Mouse (Mus musculus) layer of hippocampus, postnatal 25 days (tissue): ENCODE data around the gene Zfyve27. TPM values are rescaled to one million over a fixed set of nuclear protein-coding genes. Genes with fewer than 3 reads are reported as not detected.

Experiments used
- DNase-seq, 2 experiments: peaks; one replicate each; pipeline ENCODE4 v3.0.0; 2022; ENCODE audit warnings: mixed read lengths in 2 of 2, low spot score in 1 of 2; ENCODE audit errors: extremely low spot score in 1 of 2
- total RNA-seq, 2 experiments: library from RNA; stranded (reverse); gene quantifications; 2 replicates each; pipeline ENCODE4 v1.2.3; 2021

Zfyve27 gene
- total RNA-seq, 2 experiments from 2014 or later = 82.6 to 99.8 TPM

DNA sequence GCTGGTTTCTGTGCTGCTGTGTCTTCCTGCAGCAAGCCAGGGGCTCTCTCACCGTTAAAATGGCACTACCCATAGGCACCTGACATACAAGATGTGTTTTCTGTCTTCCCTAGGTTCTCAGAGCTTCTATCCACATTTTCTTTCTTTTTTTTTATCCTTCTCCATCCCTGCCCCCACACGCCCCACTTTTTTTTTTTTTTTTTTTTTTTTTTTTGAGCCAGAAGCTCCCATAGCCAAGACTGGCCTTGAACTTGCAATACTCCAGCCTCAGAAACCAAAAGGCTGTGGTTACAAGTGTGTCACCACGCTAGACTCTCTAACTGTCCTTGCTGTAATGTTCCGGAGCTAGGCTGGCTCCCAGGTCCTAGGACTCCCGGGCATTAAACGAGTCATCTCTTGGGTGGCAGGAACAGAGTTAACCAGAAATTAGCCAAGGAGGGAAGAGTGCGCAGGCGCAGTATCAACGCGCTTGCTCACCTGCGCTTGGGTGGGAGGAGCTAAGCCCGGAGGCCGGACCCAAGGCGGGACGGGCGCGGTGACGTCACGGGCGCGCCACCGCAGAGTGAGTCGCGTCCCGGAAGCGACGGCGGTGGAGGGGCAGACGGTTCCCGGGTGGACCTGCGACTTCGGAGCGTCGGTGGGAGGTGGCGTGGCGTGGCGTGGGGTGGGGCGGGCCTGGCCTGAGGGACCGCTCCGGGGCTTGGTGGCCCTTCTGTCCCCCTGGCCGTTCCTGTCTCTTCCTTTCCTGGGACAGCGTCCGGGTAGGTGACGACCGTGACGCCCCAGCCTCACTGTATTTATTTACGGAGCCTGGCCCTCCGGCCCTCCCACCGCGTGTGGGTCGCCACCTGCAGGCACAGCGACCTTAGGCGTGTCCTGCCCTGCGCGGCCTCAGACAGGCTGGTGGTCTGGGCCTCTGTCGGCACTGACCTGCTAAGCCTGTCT, 6.5 kb downstream of the Zfyve27 start:
- peak; percentile 85 to 87 for DNase-seq

DNA sequence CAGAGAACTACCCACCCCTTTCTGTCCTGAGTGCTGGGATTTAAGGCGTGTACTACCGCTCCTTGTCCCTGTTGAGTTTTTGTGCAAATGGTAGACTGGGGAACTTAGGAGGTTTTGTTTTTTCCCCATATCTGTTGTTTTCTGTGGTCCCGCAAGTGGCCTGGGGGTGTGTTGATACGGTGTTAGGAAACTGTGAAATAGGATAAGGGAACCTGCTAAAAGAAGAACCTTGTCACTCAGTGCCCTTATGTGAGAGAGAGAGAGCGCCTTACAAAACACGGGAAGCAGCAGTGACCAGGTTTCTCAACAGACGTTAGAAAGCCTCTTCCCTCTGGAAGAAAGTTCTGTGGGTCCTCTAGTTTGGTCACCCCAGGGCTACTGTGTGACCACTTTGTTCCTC, 13.1 kb downstream of the Zfyve27 start:
- no peak for DNase-seq

DNA sequence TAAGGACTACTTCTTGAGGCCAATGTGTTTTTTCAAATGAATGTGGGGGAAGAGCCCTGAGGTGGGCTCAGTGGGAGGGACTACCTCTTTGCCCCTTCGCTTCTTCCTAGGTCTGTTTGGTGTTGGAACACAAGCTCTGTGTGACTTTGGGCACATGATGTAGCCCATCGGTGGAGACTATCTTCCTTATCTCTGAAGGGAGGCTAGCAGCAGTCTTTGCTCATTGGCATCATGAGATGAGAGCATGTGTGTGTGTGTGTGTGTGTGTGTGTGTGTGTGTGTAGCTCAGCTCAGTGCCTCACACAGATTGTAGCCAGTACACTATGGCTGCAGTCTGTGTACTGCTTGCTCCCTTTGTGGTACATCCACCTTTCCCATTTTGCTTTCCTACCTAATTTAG, 13.7 kb downstream of the Zfyve27 start:
- no peak for DNase-seq

DNA sequence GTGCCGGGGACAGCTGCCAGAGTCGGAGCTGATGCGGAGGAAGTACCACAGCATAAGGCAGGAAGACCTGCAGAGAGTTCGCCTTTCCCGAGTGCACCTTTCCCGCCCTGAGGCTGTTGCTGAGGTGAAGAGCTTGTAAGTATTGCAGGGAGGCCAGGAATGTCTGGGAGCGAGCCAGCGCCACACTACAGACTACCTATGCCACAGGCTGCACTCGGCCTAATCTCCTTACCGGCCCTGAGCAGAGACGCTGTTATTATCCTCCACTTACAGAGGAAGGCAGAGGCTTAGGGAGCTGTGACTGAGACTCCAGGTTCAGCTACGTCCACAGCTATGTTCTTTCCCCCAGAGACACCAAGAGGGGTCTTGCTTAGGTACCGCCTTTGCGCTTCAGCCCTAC, 15.6 kb downstream of the Zfyve27 start:
- no peak for DNase-seq

DNA sequence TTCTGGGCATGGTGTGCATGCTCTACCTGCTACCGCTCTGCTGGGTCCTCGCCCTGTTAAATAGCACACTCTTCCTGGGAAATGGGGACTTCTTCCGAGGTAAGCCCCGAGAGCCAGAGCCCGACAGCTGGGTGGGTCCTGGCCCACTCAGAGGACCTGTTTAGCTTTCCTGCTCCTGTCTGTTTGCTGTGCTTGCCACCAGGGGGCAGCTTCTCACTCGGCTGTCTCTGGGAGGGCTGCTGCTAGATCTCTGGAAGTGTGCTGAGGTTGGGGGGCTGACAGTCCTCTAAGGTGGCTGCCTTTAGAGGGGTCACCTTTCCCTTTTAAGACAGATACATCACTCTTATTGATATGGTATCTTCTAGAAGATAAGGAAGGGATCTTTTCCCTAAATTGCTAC, 18.9 kb downstream of the Zfyve27 start:
- DNase-seq = peak in 1 of 2 experiments; percentile 34

DNA sequence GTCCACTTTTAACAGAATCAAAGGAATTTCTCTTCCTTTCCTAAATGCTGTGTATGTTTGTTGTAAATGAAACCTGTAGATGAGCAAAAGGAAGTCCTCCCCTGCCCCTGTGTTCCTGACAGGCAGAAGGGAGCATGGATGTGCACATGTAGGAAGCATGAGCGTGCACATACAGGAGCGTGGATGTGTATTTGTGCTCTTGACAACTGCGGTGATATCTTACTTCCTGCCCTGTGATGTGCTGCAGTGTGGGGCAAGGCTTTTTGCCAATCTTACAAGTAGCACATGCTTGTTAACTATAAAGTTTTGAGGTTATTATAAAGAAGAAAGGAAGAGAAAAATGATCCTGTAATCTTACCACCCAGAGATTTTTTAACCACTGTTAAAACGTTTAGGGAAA, 26.0 kb downstream of the Zfyve27 start:
- no peak for DNase-seq

DNA sequence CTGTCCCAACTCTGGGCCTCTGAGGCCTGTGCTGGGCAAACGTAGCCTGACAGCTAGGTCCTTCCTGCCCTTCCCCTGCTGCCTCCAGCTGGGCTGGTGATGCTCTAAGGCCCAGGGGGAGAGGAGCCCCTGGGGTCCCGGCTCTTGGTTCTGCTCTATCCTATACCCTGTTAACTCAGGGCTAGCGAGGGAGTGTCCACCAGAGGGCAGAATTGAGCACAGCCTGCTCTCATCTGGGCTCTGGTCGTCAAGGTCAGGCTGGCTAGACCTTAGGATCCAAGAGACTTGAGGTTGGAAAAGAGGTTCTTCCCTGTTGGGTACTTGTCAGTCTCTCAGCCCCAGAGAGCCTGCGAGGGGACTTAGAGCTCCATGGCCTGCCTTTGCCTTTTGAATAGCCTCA, 26.7 kb downstream of the Zfyve27 start:
- peak in 1 of 2 experiments; percentile 65 for DNase-seq

DNA sequence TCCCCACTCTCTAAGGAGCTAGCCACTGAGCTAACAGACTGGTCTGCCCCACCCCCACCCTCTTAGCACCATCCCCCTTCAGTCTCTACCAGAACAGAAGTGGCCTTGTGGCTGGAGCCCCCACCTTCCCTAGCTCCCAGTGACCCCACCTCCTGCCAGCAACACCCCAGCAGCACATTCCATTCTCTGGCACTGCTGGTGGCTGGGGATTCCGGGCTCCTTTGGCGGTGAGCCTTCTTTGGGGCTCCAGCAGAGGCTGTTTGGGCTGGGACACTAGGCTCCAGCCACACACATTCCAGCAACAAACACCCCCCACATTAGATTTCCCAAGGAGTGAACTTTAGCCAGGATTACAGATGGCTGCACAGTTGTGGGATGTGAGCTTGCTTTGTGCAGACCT, 29.6 kb downstream of the Zfyve27 start:
- no peak for DNase-seq

DNA sequence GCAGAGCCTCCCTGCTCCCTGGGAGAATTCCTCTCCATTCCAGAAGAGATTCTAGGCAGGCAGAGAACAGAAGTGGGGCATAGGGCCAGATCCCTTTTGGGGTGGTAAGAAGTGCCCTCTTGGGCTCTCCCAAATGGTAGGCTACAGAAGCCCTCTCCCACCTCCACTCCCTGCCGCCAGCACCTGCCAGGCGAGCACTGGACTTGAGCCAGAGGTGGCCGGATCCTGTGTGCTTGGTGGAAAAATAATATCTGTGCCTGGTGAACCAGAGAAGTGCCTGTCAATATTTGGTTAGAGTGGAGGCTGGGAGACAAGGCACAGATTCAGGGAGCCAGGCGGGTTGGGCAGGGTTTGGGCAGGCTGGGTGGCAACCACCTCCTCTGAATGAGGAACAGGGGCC, 32.6 kb downstream of the Zfyve27 start:
- DNase-seq = no peak

DNA sequence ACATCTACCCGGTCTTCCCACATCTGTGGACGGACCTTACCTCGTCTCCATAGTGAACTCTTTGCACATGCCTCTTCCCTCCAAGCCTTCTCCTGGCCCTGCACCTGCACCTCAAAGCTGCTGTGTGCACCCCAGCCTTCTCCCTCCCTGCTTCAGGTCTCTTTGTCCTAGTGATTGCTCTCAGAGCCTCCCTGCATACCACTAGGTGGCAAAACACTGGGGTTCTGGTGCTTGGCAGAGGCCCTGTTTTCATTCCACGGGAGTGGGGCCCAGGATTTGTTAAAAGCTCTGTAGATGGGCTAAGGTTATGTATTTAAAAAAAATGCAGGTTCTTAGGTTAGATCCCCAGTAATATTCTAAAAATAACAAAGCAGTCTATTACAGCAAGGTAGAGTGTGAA, 33.3 kb downstream of the Zfyve27 start:
- peak in 1 of 2 experiments; percentile 14 for DNase-seq

DNA sequence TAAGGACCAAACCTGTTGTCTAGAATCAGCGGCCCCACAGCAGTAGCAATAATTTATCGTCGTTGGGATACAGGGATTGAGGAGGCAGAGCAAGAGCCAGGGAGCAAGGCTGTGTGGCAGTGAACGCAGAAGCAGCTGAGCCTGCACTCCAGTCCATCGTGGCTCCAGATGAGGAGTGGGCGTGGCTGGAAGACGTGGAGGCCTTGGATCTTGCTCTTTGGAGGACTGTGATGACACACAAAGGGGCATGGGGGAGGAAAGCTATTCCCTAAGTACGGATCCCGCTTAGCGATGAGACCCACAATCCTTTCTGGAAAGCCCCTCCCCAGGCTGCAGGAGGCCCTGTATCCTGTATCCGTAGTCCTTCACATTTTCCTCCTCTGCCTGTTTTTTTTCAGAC, 34.3 kb downstream of the Zfyve27 start:
- no peak for DNase-seq

DNA sequence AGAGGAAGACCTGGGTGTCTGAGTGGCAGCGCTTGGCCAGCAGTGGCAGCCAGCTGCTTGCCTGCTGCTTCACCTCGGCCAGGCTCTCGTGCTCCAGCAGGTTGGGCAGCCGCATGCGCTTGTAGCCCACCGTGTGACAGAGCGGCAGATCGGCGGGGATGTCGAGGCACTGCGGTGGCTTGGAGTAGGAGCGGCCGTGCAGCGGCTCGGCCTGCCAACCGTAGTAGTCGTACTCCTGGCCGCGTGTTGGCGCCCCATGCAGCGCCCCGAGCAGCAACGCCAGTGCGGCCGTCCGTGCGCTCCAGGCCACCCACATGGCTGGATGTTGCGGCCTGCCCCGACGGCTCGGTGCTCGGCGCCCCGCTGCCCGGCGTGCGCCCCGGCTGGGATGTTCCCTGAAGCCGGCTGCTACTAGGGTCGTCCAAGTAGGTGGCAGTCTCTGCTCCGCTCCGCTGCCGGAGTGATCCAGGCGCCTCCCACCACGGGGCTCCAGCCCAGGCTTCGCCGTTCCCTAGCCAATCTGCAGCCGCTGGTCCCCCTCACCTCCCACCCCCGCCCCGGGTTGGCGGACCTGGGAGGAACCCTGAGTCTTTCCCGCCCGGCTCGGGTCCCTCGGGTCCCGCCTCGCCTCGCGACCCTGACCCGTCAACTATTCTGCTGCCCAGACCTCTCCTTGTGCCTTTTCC, 38.1 kb downstream of the Zfyve27 start, which contains the start of gene Sfrp5:
Gene Sfrp5, minus strand, starts transcription at position 557 of the 686 bp plus-strand sequence.
- DNase-seq = no peak

DNA sequence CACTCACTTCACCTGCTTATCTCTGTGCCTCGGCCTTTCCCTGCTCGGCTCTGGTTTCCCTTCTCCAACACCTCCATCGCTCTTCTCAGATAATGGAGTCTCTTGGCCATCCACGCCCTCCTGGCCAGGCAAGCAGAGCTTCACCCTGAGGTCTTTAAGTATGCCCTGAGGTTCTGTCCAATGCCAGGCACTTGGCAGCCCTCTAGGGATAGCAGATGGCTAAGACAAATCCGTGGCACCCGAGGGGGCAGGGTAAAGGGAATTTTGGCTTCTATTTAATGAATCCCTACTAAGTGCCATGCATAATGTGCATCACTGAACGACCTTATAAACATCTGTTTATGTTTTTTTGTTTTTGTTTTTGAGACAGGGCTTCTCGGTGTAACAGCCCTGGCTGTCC, 38.7 kb downstream of the Zfyve27 start:
- no peak for DNase-seq

DNA sequence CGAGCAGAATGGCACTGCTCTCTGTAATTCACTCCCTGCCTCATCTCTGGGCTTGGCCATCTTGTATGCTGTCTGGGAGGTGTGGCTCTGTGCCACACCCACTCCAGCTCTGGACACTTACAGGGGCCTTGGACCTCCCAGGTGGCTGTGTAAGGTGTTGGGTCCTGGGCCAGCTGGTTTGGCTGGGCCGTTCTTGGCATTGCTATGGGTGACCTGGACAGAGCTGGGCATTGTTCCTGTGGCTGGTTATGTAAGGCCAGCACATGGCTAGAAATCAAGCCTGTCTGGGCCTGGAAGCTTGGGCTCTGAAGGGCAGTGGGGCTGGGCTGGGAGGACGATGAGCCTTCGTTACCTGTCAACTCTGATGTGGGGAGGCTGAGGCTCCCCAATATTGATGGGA, 40.6 kb downstream of the Zfyve27 start:
- DNase-seq = no peak

DNA sequence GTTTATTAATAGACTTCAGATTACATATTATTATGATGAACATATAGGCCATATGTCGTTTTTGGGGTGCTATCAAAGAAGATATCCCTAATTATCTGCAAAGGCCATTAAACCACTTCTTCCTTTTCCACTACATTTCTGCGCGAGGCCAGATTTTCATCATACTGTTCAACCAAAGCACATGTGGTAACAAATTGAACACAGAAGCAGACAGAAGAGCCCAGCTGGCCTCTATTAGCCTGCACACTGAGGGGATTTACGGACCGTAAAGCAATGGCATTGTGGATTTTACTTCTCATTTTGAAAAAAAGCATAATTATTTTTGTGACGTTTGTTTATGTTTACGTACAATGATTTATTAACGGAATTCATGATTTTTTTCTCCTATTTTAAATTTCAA, 41.5 kb downstream of the Zfyve27 start:
- DNase-seq = no peak

DNA sequence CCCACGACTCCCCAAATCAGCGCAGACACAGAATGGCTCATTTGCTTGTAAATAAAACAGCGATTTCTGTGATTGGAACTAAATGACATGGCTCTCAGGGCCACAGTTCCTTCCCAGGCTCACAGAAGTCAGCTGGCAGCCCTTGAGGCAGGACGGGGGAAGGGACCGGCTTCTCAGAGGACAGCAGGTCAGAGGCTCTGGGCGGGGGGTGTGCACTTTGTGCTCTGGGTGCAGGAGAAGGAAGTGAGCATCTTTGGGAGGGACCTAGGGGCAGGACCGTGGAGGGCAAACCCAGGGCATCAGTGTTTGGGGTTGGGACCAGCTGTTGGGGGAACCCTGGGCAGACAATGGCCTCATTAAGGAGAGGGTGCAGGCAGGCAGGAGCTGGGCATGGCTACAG, 45.7 kb downstream of the Zfyve27 start:
- DNase-seq = no peak

DNA sequence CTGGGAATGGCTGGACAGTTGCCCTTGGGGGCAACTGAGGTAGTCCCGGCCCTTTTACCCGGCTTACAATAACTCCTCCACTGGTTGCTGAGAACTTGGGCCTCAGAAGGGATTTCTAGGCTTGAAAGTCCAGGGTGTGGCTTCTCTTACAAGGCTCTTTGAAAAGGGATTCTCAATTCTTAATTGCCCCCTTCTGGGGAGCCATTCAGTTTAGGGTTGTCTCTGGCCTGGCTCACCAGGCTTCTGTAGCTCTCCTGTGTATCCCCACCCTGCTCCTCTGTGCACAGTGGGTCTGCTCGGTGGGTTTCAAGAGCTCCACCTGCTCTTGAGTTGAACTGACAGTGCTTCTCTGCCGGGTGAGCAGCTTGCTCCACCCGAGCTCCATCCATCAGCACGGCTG, 46.2 kb downstream of the Zfyve27 start:
- no peak for DNase-seq

DNA sequence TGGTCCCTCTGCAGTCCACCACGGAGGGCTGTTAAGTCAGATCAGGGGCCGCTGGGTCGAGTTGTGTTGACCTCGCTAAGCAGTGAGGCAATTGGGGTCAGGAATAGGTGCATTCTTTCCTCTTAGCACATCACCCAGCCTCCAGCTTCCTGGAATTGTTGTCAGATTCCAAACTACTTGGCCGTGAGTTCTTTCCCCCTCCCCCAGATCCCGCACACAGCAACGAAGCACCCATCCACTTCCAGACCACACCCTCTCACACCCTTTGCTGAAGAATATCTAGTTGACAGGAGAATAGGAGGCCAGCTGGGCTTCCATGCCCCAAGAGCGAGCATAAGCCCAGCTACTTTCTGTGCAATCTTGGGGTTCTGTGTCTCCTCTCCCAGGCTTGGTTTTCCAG, 48.2 kb downstream of the Zfyve27 start:
- no peak for DNase-seq

DNA sequence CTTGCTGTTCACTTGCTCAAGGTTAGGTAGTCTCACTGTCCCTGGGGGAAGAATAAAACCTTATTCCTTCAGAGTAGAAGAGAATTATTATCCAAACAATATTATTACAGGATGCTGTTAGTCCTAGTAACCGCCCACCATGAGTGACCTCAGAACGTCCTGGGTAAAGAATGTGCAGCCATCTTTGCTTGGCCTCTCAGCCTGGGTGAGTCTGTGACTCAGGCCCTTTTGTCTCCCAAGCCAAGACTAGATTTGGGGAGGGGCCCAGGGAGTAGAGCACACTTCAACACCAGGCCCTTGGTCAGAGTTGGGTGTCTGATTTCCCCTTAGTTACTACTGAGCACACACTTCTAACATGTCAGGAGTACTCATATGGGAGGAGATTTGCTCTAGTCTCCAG, 50.9 kb downstream of the Zfyve27 start:
- no peak for DNase-seq

DNA sequence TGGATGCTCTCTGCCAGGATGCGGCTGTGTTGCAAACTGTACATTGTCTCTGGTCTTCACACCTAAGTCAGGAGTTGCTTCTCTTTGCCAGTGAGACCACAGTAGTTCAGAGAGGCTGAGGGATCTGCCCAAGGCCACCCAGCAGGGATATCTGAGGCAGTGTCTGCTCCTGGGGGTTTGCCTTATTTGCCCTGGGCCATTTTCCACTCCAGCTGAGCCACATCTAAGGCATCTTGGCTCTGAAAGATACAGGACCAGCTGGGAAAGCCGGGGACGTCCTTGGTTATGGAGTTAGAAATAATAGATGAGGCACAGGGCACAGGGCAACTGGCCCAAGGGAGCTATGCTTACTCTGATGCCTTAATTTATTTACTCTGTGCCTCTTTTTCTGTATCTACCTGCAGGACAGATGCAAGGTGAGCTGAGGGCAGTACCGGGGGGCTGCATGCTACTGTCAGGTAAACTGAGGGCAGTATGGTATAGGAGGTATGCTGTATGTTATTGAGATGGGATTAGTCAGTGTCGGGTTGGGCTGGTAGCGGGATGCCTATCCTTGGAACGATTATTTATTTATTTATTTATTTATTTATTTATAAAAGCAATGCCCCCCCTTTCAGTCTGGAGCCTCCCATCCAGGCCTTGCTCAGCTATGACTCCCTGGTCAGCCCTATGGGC, 53.1 kb downstream of the Zfyve27 start:
- DNase-seq = no peak

DNA sequence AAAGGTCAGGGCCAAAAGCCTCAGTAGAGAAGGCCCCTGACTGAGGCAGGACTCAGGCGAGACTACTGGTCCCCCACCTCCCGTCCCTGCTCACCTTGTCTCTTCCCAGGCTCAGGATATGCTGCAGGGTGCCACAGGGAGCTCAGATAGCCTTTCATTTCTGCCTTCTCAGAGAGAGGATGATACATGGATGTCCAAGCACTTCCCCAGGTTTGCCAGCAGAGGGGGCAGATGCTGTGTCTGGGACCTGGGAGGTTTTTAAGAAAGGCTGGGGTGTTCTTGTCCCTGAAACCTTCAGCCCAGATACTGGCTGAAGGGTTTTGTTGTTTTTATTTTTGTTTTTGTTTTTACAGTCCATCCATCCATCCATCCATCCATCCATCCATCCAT, 53.6 kb downstream of the Zfyve27 start:
- DNase-seq = peak; percentile 47 to 62
